Comparison of ENCODE assay signal across 8 mouse cellular contexts in genomic region chr8:12874194-12874791, GRCm38 (mm10). TPM values are rescaled to one million over a fixed set of nuclear protein-coding genes. Genes with fewer than 3 reads are reported as not detected.
A peak's percentile ranks its signal among the peaks of the same experiment; 100 is the strongest.
DNase-seq lines count a peak whose midpoint lies in the region; ATAC-seq lines count a peak whose summit lies in the region.

No protein-coding gene starts in this region.

- H3K27me3 ChIP-seq in heart, embryonic 10.5 days (ENCODE audit: insufficient read depth, poor library complexity, severe bottlenecking), result peaks cover 59% of the 10 kb centered on the region
- peaks cover 21% of the 10 kb centered on the region for H3K27me3 ChIP-seq in heart, embryonic 14.5 days (ENCODE audit: control insufficient read depth, insufficient read depth, low read length)

- DNase-seq in heart, embryonic 10.5 days (ENCODE audit: low spot score), result no peak
- DNase-seq in heart, postnatal 36 days, result no peak
- peak; percentile 84 to 93 for DNase-seq in kidney, postnatal 25 days
- no peak for DNase-seq in retina, postnatal 1 day
- no peak for DNase-seq in T-cell, adult 2 months (ENCODE audit: low spot score)

- H3K4me2 ChIP-seq in heart, embryonic 14.5 days (ENCODE audit: low read length), result peak overlapping the region; percentile 83

- H3K4me3 ChIP-seq in heart, embryonic 10.5 days, result peak overlapping the region; percentile 69
- H3K4me3 ChIP-seq in heart, embryonic 14.5 days (ENCODE audit: control insufficient read depth in 1 of 2, insufficient read depth in 1 of 2, low read depth in 1 of 2, low read length in 2 of 2), result peak overlapping the region; percentile 60 to 71
- peak overlapping the region; percentile 14; the same call in 1 of the 2 replicates for H3K4me3 ChIP-seq in macrophage (ENCODE audit: inconsistent target)

- intact Hi-C loops in heart, postnatal 36 days (cut with DNase I), result no loop called here

- no peaks in the 10 kb centered on the region for H3K9me3 ChIP-seq in heart, embryonic 10.5 days
- no peaks in the 10 kb centered on the region for H3K9me3 ChIP-seq in heart, embryonic 14.5 days (ENCODE audit: control insufficient read depth, low read length)

- peak overlapping the region; percentile 71 for H3K9ac ChIP-seq in heart, embryonic 14.5 days (ENCODE audit: low read length)

- H3K36me3 ChIP-seq in heart, embryonic 10.5 days, result no peaks in the 10 kb centered on the region
- H3K36me3 ChIP-seq in heart, embryonic 14.5 days (ENCODE audit: control insufficient read depth, insufficient read depth, low read length), result no peaks in the 10 kb centered on the region
- H3K36me3 ChIP-seq in macrophage (ENCODE audit: inconsistent target), result no peaks in the 10 kb centered on the region

- 26% methylated on average over 8 of the region's 8 CpGs for WGBS in heart, embryonic 10.5 days
- 33% methylated on average over 8 of the region's 8 CpGs for WGBS in heart, embryonic 14.5 days
- 72% methylated on average over 8 of the region's 8 CpGs for WGBS in macrophage (ENCODE audit: missing documents)

- no peaks in the 10 kb centered on the region for H3K79me2 ChIP-seq in macrophage (ENCODE audit: inconsistent target)

- peaks cover 48% of the 10 kb centered on the region for H3K4me1 ChIP-seq in heart, embryonic 10.5 days
- H3K4me1 ChIP-seq in heart, embryonic 14.5 days (ENCODE audit: control insufficient read depth in 2 of 2, insufficient read depth in 2 of 2, low read length in 2 of 2), result peaks cover 10 to 11% of the 10 kb centered on the region in 2 experiments

- peak; percentile 71 for ATAC-seq in cerebellum, adult (ENCODE audit: insufficient number of reproducible peaks, low FRiP score, low TSS enrichment)
- no peak; the same call in 1 of the 2 replicates for ATAC-seq in heart, embryonic 14.5 days (ENCODE audit: insufficient number of reproducible peaks, insufficient read depth, low FRiP score, low read depth)

- H3K27ac ChIP-seq in heart, embryonic 10.5 days, result peak overlapping the region; percentile 62
- H3K27ac ChIP-seq in heart, embryonic 14.5 days (replicated peaks in 1 of 2; ENCODE audit: control insufficient read depth in 1 of 2, insufficient read depth in 1 of 2, low read depth in 2 of 2, low read length in 2 of 2), result no peak overlapping the region
- H3K27ac ChIP-seq in macrophage, result no peak overlapping the region

RNA-seq across cellular contexts. Expression of gene Mcf2l, which starts 0.7 kb away (rescaled TPM):
- 8.3 and 9.1 TPM in 2 replicates for polyA plus RNA-seq in heart, embryonic 10.5 days (2016; fragmentation: Nextera tagmentation; extraction: Ambion mirVana)
- total RNA-seq in heart, postnatal 36 days (2021), result 10 to 100 TPM; 53.3 to 77.9 TPM
- 12.4 and 13.4 TPM in 2 replicates for polyA plus RNA-seq in heart, embryonic 14.5 days (2014; fragmentation: Nextera tagmentation; extraction: Ambion mirVana)
- 10 to 100 TPM in 2 of 26 experiments, 1 to 10 TPM in 24; 1.1 to 12.6 (median 5.2) TPM for total RNA-seq in macrophage (2018; cell fraction: chromatin; rRNA removed)
- 1 to 10 TPM in 10 of 26 experiments, under 1 TPM in 16; 0.38 to 1.5 (median 0.88) TPM for total RNA-seq in macrophage (2018; cell fraction: cytosol; rRNA removed)
- 1 to 10 TPM in 25 of 26 experiments, under 1 TPM in 1; 0.81 to 7.3 (median 3.3) TPM for total RNA-seq in macrophage (2018; cell fraction: nucleus; rRNA removed)
- polyA plus RNA-seq in macrophage (2018), result 1.3 to 1.9 TPM (median 1.6 TPM) in 3 replicates

Comparison
In these comparisons a context has a peak if more than half of its experiments do, and no peak if none do; other contexts are left out.
1. DNase-seq: peak in kidney, postnatal 25 days (2 of 2); none in heart, embryonic 10.5 days (single experiment), heart, postnatal 36 days (0 of 2), retina, postnatal 1 day (single experiment) and T-cell, adult 2 months (single experiment).
2. H3K4me3 ChIP-seq: peak in every context shown above with its lines; median percentile 69 in heart, embryonic 10.5 days; 66 in heart, embryonic 14.5 days; 14 in macrophage.